8 mouse cellular contexts compared by ENCODE assay signal in genomic region chr7:45708221-45708761, GRCm38 (mm10). TPM values are rescaled to one million over a fixed set of nuclear protein-coding genes. Genes with fewer than 3 reads are reported as not detected.
DNase-seq lines count a peak whose midpoint lies in the region; ATAC-seq and TF ChIP-seq lines count a peak whose summit lies in the region.

No protein-coding gene starts in this region.

- H3K4me3 ChIP-seq in bone marrow macrophage, adult 2 months (ENCODE audit: insufficient read depth, low read length) = peak overlapping the region; percentile 50
- peak overlapping the region; percentile 73; the same call in 1 of the 2 replicates for H3K4me3 ChIP-seq in midbrain, embryonic 10.5 days

- 49% methylated on average over 13 of the region's 13 CpGs for WGBS in midbrain, embryonic 10.5 days

- peak; percentile 60 for DNase-seq in adrenal gland, adult 2 months
- no peak for DNase-seq in adrenal gland, adult 18-20 months (ENCODE audit: low spot score in 2 of 2)
- peak; percentile 58 to 64 for DNase-seq in heart, adult 18-20 months
- peak; percentile 78 for DNase-seq in kidney, adult 18-20 months
- no peak for DNase-seq in midbrain, embryonic 10.5 days (ENCODE audit: low spot score)

- H3K27ac ChIP-seq in bone marrow macrophage, adult 2 months (ENCODE audit: insufficient read depth, low read depth, low read length) = peak overlapping the region; percentile 95
- no peak overlapping the region for H3K27ac ChIP-seq in midbrain, embryonic 10.5 days (replicated peaks)

- no peaks in the 10 kb centered on the region for H3K9me3 ChIP-seq in midbrain, embryonic 10.5 days (replicated peaks)

- H3K36me3 ChIP-seq in midbrain, embryonic 10.5 days = peaks cover 38% of the 10 kb centered on the region

- peaks cover 21% of the 10 kb centered on the region for H3K4me1 ChIP-seq in bone marrow macrophage, adult 2 months (ENCODE audit: control insufficient read depth, insufficient read depth, low read length)
- H3K4me1 ChIP-seq in midbrain, embryonic 10.5 days = peaks cover 72% of the 10 kb centered on the region

- no peak for TF ChIP-seq CTCF in bone marrow macrophage, adult 2 months (IDR thresholded peaks at IDR 0.05; ENCODE audit: low read depth, low read length)

- no peak for ATAC-seq in CD4-positive, CD25-positive, alpha-beta regulatory T cell, adult 4 months
- ATAC-seq in megakaryocyte-erythroid progenitor cell, adult 5-6 weeks (replicated peaks; ENCODE audit: low FRiP score, low TSS enrichment, poor library complexity, severe bottlenecking) = no peak

- H3K27me3 ChIP-seq in midbrain, embryonic 10.5 days (ENCODE audit: low read depth, poor library complexity, severe bottlenecking) = no peaks in the 10 kb centered on the region

- TF ChIP-seq POLR2A in bone marrow macrophage, adult 2 months (IDR thresholded peaks at IDR 0.05; ENCODE audit: borderline replicate concordance, low read depth, low read length) = no peak

RNA-seq across cellular contexts. Expression of gene Dbp, which starts 3.4 kb away (rescaled TPM):
- 100 to 1,000 TPM in 1 of 2 experiments, 10 to 100 TPM in 1; 54.3 to 225 TPM for total RNA-seq in adrenal gland, adult 2 months (2021)
- 569 and 796 TPM in 2 replicates for polyA plus RNA-seq in adrenal gland, adult 2 months (2012; rRNA removed)
- total RNA-seq in adrenal gland, adult 18-20 months (2021) = 10 to 100 TPM; 64.8 to 96.6 TPM
- 85.2 and 85.6 TPM in 2 replicates for polyA plus RNA-seq in bone marrow macrophage, adult 2 months (2012; ENCODE audit: insufficient read depth, insufficient read length, missing spikeins)
- 10 to 100 TPM; 12.1 to 15.0 TPM for total RNA-seq in heart, adult 18-20 months (2021)
- polyA plus RNA-seq in midbrain, embryonic 10.5 days (2016; fragmentation: Nextera tagmentation; extraction: Ambion mirVana) = 2.1 and 2.9 TPM in 2 replicates
- 1 to 10 TPM; 7.4 to 8.8 TPM for polyA plus RNA-seq in CD4-positive, CD25-positive, alpha-beta regulatory T cell, adult 4 months (2017; shearing (Covaris generic))
- total RNA-seq in megakaryocyte-erythroid progenitor cell, adult 5-6 weeks (2014; fragmentation: Nextera tagmentation) = 7.1 and 9.1 TPM in 2 replicates
- total RNA-seq in megakaryocyte-erythroid progenitor cell, adult 5-6 weeks (2017) = 5.6 and 6.2 TPM in 2 replicates

RNA-seq across cellular contexts. Expression of gene Rpl18, which starts 7.0 kb away (rescaled TPM):
- 1,000 to 10,000 TPM in 1 of 2 experiments, 100 to 1,000 TPM in 1; 972 to 1,050 TPM for total RNA-seq in adrenal gland, adult 2 months (2021)
- polyA plus RNA-seq in adrenal gland, adult 2 months (2012; rRNA removed) = 1,143 and 1,258 TPM in 2 replicates
- 100 to 1,000 TPM; 934 to 965 TPM for total RNA-seq in adrenal gland, adult 18-20 months (2021)
- polyA plus RNA-seq in bone marrow macrophage, adult 2 months (2012; ENCODE audit: insufficient read depth, insufficient read length, missing spikeins) = 802 and 833 TPM in 2 replicates
- total RNA-seq in heart, adult 18-20 months (2021) = 100 to 1,000 TPM; 574 to 615 TPM
- polyA plus RNA-seq in midbrain, embryonic 10.5 days (2016; fragmentation: Nextera tagmentation; extraction: Ambion mirVana) = 965 and 1,116 TPM in 2 replicates
- 1,000 to 10,000 TPM; 2,369 to 2,427 TPM for polyA plus RNA-seq in CD4-positive, CD25-positive, alpha-beta regulatory T cell, adult 4 months (2017; shearing (Covaris generic))
- total RNA-seq in megakaryocyte-erythroid progenitor cell, adult 5-6 weeks (2014; fragmentation: Nextera tagmentation) = 2,679 and 3,223 TPM in 2 replicates
- 1,594 and 2,062 TPM in 2 replicates for total RNA-seq in megakaryocyte-erythroid progenitor cell, adult 5-6 weeks (2017)

RNA-seq across cellular contexts. Expression of gene Car11, which starts 8.6 kb away (rescaled TPM):
- 10 to 100 TPM; 10.9 to 18.6 TPM for total RNA-seq in adrenal gland, adult 2 months (2021)
- polyA plus RNA-seq in adrenal gland, adult 2 months (2012; rRNA removed) = 30.0 and 38.2 TPM in 2 replicates
- total RNA-seq in adrenal gland, adult 18-20 months (2021) = 10 to 100 TPM; 15.8 to 16.9 TPM
- 1.3 and 1.9 TPM in 2 replicates for polyA plus RNA-seq in bone marrow macrophage, adult 2 months (2012; ENCODE audit: insufficient read depth, insufficient read length, missing spikeins)
- total RNA-seq in heart, adult 18-20 months (2021) = 1 to 10 TPM; 3.4 to 5.9 TPM
- polyA plus RNA-seq in midbrain, embryonic 10.5 days (2016; fragmentation: Nextera tagmentation; extraction: Ambion mirVana) = 4.6 and 4.9 TPM in 2 replicates
- 1 to 10 TPM; 1.2 to 1.3 TPM for polyA plus RNA-seq in CD4-positive, CD25-positive, alpha-beta regulatory T cell, adult 4 months (2017; shearing (Covaris generic))
- total RNA-seq in megakaryocyte-erythroid progenitor cell, adult 5-6 weeks (2014; fragmentation: Nextera tagmentation) = not detected in 2 replicates
- total RNA-seq in megakaryocyte-erythroid progenitor cell, adult 5-6 weeks (2017) = not detected in 2 replicates

RNA-seq across cellular contexts. Expression of gene Sphk2, which starts 9.5 kb away (rescaled TPM):
- total RNA-seq in adrenal gland, adult 2 months (2021) = 10 to 100 TPM; 38.9 to 39.5 TPM
- polyA plus RNA-seq in adrenal gland, adult 2 months (2012; rRNA removed) = 90.9 and 92.5 TPM in 2 replicates
- total RNA-seq in adrenal gland, adult 18-20 months (2021) = 10 to 100 TPM; 37.7 to 42.0 TPM
- 51.2 and 56.1 TPM in 2 replicates for polyA plus RNA-seq in bone marrow macrophage, adult 2 months (2012; ENCODE audit: insufficient read depth, insufficient read length, missing spikeins)
- total RNA-seq in heart, adult 18-20 months (2021) = 10 to 100 TPM; 18.4 to 20.2 TPM
- polyA plus RNA-seq in midbrain, embryonic 10.5 days (2016; fragmentation: Nextera tagmentation; extraction: Ambion mirVana) = 32.3 and 32.8 TPM in 2 replicates
- polyA plus RNA-seq in CD4-positive, CD25-positive, alpha-beta regulatory T cell, adult 4 months (2017; shearing (Covaris generic)) = 10 to 100 TPM; 15.2 to 21.1 TPM
- 16.3 and 19.8 TPM in 2 replicates for total RNA-seq in megakaryocyte-erythroid progenitor cell, adult 5-6 weeks (2014; fragmentation: Nextera tagmentation)
- total RNA-seq in megakaryocyte-erythroid progenitor cell, adult 5-6 weeks (2017) = 7.5 and 7.8 TPM in 2 replicates

RNA-seq across cellular contexts. Expression of gene Fam83e, which starts 12.7 kb away (rescaled TPM):
- under 1 TPM; 0.72 to 0.86 TPM for total RNA-seq in adrenal gland, adult 2 months (2021)
- 0.86 and 2.0 TPM in 2 replicates for polyA plus RNA-seq in adrenal gland, adult 2 months (2012; rRNA removed)
- under 1 TPM; 0.30 to 0.35 TPM for total RNA-seq in adrenal gland, adult 18-20 months (2021)
- polyA plus RNA-seq in bone marrow macrophage, adult 2 months (2012; ENCODE audit: insufficient read depth, insufficient read length, missing spikeins) = not detected in 2 replicates
- under 1 TPM; 0.30 to 0.62 TPM for total RNA-seq in heart, adult 18-20 months (2021)
- 1.7 and 2.0 TPM in 2 replicates for polyA plus RNA-seq in midbrain, embryonic 10.5 days (2016; fragmentation: Nextera tagmentation; extraction: Ambion mirVana)
- not detected for polyA plus RNA-seq in CD4-positive, CD25-positive, alpha-beta regulatory T cell, adult 4 months (2017; shearing (Covaris generic))
- 1.1 and 2.1 TPM in 2 replicates for total RNA-seq in megakaryocyte-erythroid progenitor cell, adult 5-6 weeks (2014; fragmentation: Nextera tagmentation)
- 0.61 and 2.9 TPM in 2 replicates for total RNA-seq in megakaryocyte-erythroid progenitor cell, adult 5-6 weeks (2017)

Comparison
In these comparisons a context has a peak if more than half of its experiments do, and no peak if none do; other contexts are left out.
1. DNase-seq: peak in adrenal gland, adult 2 months (single experiment), heart, adult 18-20 months (2 of 2) and kidney, adult 18-20 months (single experiment); none in adrenal gland, adult 18-20 months (0 of 2) and midbrain, embryonic 10.5 days (single experiment).
2. RNA of gene Car11, which starts 8.6 kb away (total RNA-seq): 10.9 to 18.6 TPM in adrenal gland, adult 2 months, 15.8 to 16.9 TPM in adrenal gland, adult 18-20 months and 3.4 to 5.9 TPM in heart, adult 18-20 months; not detected in megakaryocyte-erythroid progenitor cell, adult 5-6 weeks; every median in the first group is over 4 times any median in the second.